Comparison of ENCODE assay signal across 9 mouse cellular contexts in the genomic region with DNA sequence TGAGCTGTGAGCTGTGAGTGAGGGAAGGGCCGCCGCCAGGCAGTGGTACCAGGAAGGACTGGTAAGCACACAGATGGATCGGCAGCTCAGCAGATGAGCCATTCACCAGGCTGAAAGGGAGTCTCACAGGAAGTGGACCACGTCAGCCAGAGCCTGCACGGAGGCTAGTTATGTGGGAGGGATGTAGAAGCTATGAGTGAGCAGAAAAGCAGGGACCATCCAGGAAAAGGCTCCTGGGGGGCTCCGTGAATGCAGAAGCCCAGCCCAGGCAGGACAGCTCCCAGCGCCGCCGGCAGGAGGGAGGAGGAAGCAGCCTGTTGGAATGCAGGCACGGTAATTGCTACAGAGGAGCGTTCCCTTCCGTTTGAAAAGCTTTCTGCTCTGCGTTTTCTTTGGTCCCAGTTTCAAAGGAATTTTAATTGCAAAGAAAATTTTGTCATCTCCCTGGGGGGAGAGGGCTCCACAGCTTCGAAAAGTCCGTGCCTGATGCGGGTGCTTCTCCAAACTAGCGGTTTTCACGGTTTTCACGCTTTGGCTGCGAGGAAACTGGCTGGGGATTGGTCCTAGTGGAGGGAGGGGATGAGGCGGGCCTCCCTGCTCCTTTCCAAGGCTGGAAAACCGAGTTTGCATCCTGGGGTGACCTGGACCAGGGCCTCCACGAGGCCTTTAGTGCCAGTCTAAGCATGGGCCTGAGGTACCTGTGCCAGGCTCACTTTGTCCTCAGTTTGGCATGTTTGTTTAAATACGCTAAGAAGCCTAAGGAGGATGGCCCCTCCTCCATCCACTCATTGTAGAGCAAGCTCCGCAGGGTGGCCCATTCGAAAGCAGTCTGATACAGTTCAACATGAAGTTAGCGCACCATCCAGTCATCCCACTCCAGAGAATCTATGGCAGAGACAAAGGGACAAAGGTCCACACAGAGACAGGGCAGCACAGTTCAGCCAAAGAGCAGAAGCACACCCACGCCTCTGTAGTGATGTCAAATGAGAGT. TPM values are rescaled to one million over a fixed set of nuclear protein-coding genes. Genes with fewer than 3 reads are reported as not detected.
A peak's percentile ranks its signal among the peaks of the same experiment; 100 is the strongest.
DNase-seq lines count a peak whose midpoint lies in the region; ATAC-seq and TF ChIP-seq lines count a peak whose summit lies in the region.
"Had no signal": no experiment of that assay in that cellular context is flagged by ENCODE, and none has a peak within 500 bp of the region (broad histone marks: within the 10 kb centered on the region; RNA-seq: fewer than 3 reads in every experiment).

No protein-coding gene starts in this region.

- ATAC-seq in embryonic facial prominence, embryonic 15.5 days (ENCODE audit: insufficient number of reproducible peaks, low FRiP score, low TSS enrichment, low read depth) = peak; percentile 58
- 0 out of 2 replicates have a peak, but pooled peaks have one; percentile 36 for ATAC-seq in intestine, embryonic 15.5 days
- ATAC-seq in liver, embryonic 13.5 days (ENCODE audit: low read depth) = no peak

- 0 out of 2 replicates have a peak overlapping the region, but pooled peaks have one; percentile 35 for H3K27ac ChIP-seq in embryonic facial prominence, embryonic 15.5 days (replicated peaks)
- H3K27ac ChIP-seq in intestine, embryonic 15.5 days = no peak overlapping the region
- no peak overlapping the region for H3K27ac ChIP-seq in liver, embryonic 13.5 days

- DNase-seq in cerebellum, adult 18-20 months = peak; percentile 62 to 68
- DNase-seq in cerebellum, adult 9-10 months = no peak
- no peak for DNase-seq in liver, embryonic 13.5 days
- peak; percentile 73 to 75 for DNase-seq in right cerebral cortex, postnatal 36 days (ENCODE audit: low spot score in 2 of 2)
- DNase-seq in urinary bladder, adult 18-20 months (ENCODE audit: low spot score in 2 of 2) = no peak

- no peaks in the 10 kb centered on the region for H3K36me3 ChIP-seq in E14TG2a.4 (ENCODE audit: insufficient read depth, low read length)
- H3K36me3 ChIP-seq in embryonic facial prominence, embryonic 15.5 days = no peaks in the 10 kb centered on the region
- no peaks in the 10 kb centered on the region for H3K36me3 ChIP-seq in intestine, embryonic 15.5 days
- H3K36me3 ChIP-seq in liver, embryonic 13.5 days = no peaks in the 10 kb centered on the region

- 5% methylated on average over 28 of the region's 28 CpGs for WGBS in embryonic facial prominence, embryonic 15.5 days
- 5% methylated on average over 28 of the region's 28 CpGs for WGBS in intestine, embryonic 15.5 days
- 6% methylated on average over 28 of the region's 28 CpGs for WGBS in liver, embryonic 13.5 days (ENCODE audit: insufficient replicate concordance)

- H3K4me2 ChIP-seq in embryonic facial prominence, embryonic 15.5 days (replicated peaks) = peak overlapping the region; percentile 52
- H3K4me2 ChIP-seq in intestine, embryonic 15.5 days (replicated peaks) = peak overlapping the region; percentile 67
- peak overlapping the region; percentile 42 for H3K4me2 ChIP-seq in liver, embryonic 13.5 days

- peaks cover 23% of the 10 kb centered on the region for H3K4me1 ChIP-seq in E14TG2a.4 (replicated peaks; ENCODE audit: low read depth, low read length)
- H3K4me1 ChIP-seq in embryonic facial prominence, embryonic 15.5 days = peaks cover 17% of the 10 kb centered on the region
- H3K4me1 ChIP-seq in intestine, embryonic 15.5 days (replicated peaks) = 0 out of 2 replicates have a peak, but pooled peaks cover 6% of the 10 kb centered on the region
- peaks cover 6% of the 10 kb centered on the region; the same call in 1 of the 2 replicates for H3K4me1 ChIP-seq in liver, embryonic 13.5 days (replicated peaks)

- no peak overlapping the region for H3K9ac ChIP-seq in embryonic facial prominence, embryonic 15.5 days
- no peak overlapping the region for H3K9ac ChIP-seq in intestine, embryonic 15.5 days
- H3K9ac ChIP-seq in liver, embryonic 13.5 days = no peak overlapping the region

- peaks cover 85% of the 10 kb centered on the region for H3K27me3 ChIP-seq in E14TG2a.4 (ENCODE audit: insufficient read depth, low read length)
- peaks cover 24% of the 10 kb centered on the region for H3K27me3 ChIP-seq in embryonic facial prominence, embryonic 15.5 days
- peaks cover 33% of the 10 kb centered on the region for H3K27me3 ChIP-seq in intestine, embryonic 15.5 days (replicated peaks)
- H3K27me3 ChIP-seq in liver, embryonic 13.5 days = peaks cover 46% of the 10 kb centered on the region

- H3K9me3 ChIP-seq in E14TG2a.4 (ENCODE audit: low read length) = peaks cover 6% of the 10 kb centered on the region; the same call in 1 of the 2 replicates
- H3K9me3 ChIP-seq in embryonic facial prominence, embryonic 15.5 days (replicated peaks) = no peaks in the 10 kb centered on the region
- H3K9me3 ChIP-seq in intestine, embryonic 15.5 days = no peaks in the 10 kb centered on the region
- no peaks in the 10 kb centered on the region for H3K9me3 ChIP-seq in liver, embryonic 13.5 days (replicated peaks)

- peak overlapping the region; percentile 58 for H3K4me3 ChIP-seq in E14TG2a.4 (replicated peaks; ENCODE audit: low read length)
- peak overlapping the region; percentile 26 for H3K4me3 ChIP-seq in embryonic facial prominence, embryonic 15.5 days (replicated peaks)
- H3K4me3 ChIP-seq in intestine, embryonic 15.5 days (replicated peaks) = peak overlapping the region; percentile 15
- H3K4me3 ChIP-seq in liver, embryonic 13.5 days (replicated peaks) = no peak overlapping the region
- H3K4me3 ChIP-seq: erythroblast, embryonic 14.5 days had no signal

- TF ChIP-seq CTCF in E14TG2a.4 (conservative IDR thresholded peaks at IDR 0.05; ENCODE audit: low read length) = no peak

RNA-seq across cellular contexts. Expression of gene Cdh22, which starts 32.6 kb away (rescaled TPM):
- 0.83 and 1.0 TPM in 2 replicates for polyA plus RNA-seq in embryonic facial prominence, embryonic 15.5 days (2015; fragmentation: Nextera tagmentation; extraction: Ambion mirVana)
- 0.62 and 0.68 TPM in 2 replicates for polyA plus RNA-seq in intestine, embryonic 15.5 days (2015; fragmentation: Nextera tagmentation; extraction: Ambion mirVana)
- polyA plus RNA-seq in liver, embryonic 13.5 days (2015; fragmentation: Nextera tagmentation; extraction: Ambion mirVana) = not detected in 2 replicates
- polyA plus RNA-seq: erythroblast, embryonic 14.5 days had no signal

Comparison
In these comparisons a context has a peak if more than half of its experiments do, and no peak if none do; other contexts are left out.
1. DNase-seq: peak in cerebellum, adult 18-20 months (2 of 2) and right cerebral cortex, postnatal 36 days (2 of 2); none in cerebellum, adult 9-10 months (single experiment), liver, embryonic 13.5 days (single experiment) and urinary bladder, adult 18-20 months (0 of 2).
2. Peak in every context shown above with its lines, with median percentiles within 50 percentile points of each other: H3K4me2 ChIP-seq.